Mouse (Mus musculus): ENCODE results near the gene Spats2.
A peak's percentile ranks its signal among the peaks of the same experiment; 100 is the strongest.

Spats2 gene

GRCm38 (mm10) chr15:99259167-99259729 lies 133.5 kb downstream of the Spats2 start:
- DNase-seq (ENCODE audit: extremely low read depth, low read depth), result no peak

GRCm38 (mm10) chr15:99259730-99260252 lies 134.1 kb downstream of the Spats2 start:
- peak; percentile 70 for DNase-seq (ENCODE audit: extremely low read depth, low read depth)

- no peak for DNase-seq (ENCODE audit: extremely low read depth, low read depth)
Measured at GRCm38 (mm10) chr15:99262702-99263101, 137.0 kb downstream of the Spats2 start.

All from MEL-GATA-1-ER (cell line).